Mouse (Mus musculus) liver, embryonic 14.5 days (tissue): ENCODE measurements around the gene Kremen2.

Experiments used
- CTCF ChIP-seq: IDR thresholded peaks from 2 replicates; pipeline ENCODE4 v1.5.1; 2016; ENCODE audit warnings: antibody characterized with exemption, low read depth, control low read depth
- EP300 ChIP-seq: IDR thresholded peaks from 2 replicates; pipeline ENCODE4 v1.6.1; 2016; ENCODE audit warnings: antibody characterized with exemption, low read depth

DNA sequence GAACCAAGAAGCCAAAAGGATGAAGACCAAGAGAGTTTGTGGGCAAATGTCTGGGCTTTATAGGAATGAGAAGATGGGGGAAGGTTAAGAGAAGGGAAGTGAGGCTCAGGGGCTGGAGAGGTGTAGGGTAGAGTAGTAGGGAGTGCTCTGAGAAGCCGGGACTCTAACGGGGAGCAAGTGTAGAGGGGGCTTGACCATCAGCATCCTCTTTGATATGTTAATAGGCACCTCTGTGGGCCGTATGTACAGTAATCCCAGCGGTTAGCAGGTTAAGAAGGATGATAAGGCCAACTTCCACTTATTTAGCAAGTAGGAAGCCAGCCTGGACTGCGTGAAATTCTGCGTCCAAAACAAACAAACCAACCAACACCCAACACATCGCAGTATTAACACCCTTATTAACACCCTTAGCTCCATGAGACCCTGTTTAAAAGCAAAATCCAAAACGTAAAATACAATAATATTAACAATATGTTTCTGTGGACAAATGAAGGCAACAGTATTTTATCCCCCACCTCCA, 44.2 kb upstream of the Kremen2 start:
- TF ChIP-seq EP300 (no peak), CTCF (no peak)
